Mouse (Mus musculus) kidney, postnatal 0 days (tissue): ENCODE measurements at regions not wholly inside any gene's neighbourhood (a gene's known extent, or its start where the extent isn't known, plus 50 kb on each side); places are given as distances from the start of the nearest gene placed in this dataset.

Experiments
- ATAC-seq: fragments of 200-750 bp; cut with Nextera tagmentation; replicated peaks from 2 replicates; pipeline ENCODE4 v1.8.0; 2017; ENCODE audit warnings: low read depth, moderate number of reproducible peaks, moderate TSS enrichment, moderate library complexity; ENCODE audit not compliant: low FRiP score
- DNase-seq: peaks from one replicate; pipeline ENCODE4 v3.0.0-alpha.2; 2016; ENCODE audit warnings: low spot score
- H3K27ac ChIP-seq: fragments of 300-500 bp; sonication (generic); 2 replicates; pipeline ENCODE4 v1.5.1; 2014; ENCODE audit warnings: mild to moderate bottlenecking
- H3K27me3 ChIP-seq: fragments of 300-500 bp; sonication (generic); 2 replicates; pipeline ENCODE4 v1.6.1; 2014; ENCODE audit warnings: low read length, mixed read lengths; ENCODE audit not compliant: insufficient read depth
- H3K36me3 ChIP-seq: fragments of 300-500 bp; sonication (generic); 2 replicates; pipeline ENCODE4 v1.6.1; 2014; ENCODE audit warnings: low read length, mixed read lengths; ENCODE audit not compliant: insufficient read depth
- H3K4me1 ChIP-seq: fragments of 300-500 bp; sonication (generic); replicated peaks from 2 replicates; pipeline ENCODE4 v1.6.1; 2014; ENCODE audit warnings: antibody characterized with exemption, low read length, mixed read lengths; ENCODE audit not compliant: insufficient read depth
- H3K4me2 ChIP-seq: fragments of 300-500 bp; sonication (generic); 2 replicates; pipeline ENCODE4 v1.6.1; 2014; ENCODE audit warnings: mild to moderate bottlenecking, low read length, moderate library complexity, mixed read lengths
- H3K4me3 ChIP-seq: fragments of 300-500 bp; sonication (generic); replicated peaks from 2 replicates; pipeline ENCODE4 v1.5.1; 2014; ENCODE audit warnings: low read depth, low read length
- H3K9ac ChIP-seq: fragments of 300-500 bp; sonication (generic); 2 replicates; pipeline ENCODE4 v1.6.1; 2014; ENCODE audit warnings: low read depth, low read length
- H3K9me3 ChIP-seq: fragments of 300-500 bp; sonication (generic); replicated peaks from 2 replicates; pipeline ENCODE4 v1.6.1; 2016; ENCODE audit warnings: low read length, inconsistent platforms, mixed read lengths
- CTCF ChIP-seq: IDR thresholded peaks from 2 replicates; pipeline ENCODE4 v1.5.1; 2016; ENCODE audit warnings: antibody characterized with exemption, low read depth, mild to moderate bottlenecking, moderate library complexity
- WGBS: fragments of 180-500 bp; shearing (Covaris S2); extraction: QIAGEN DNeasy Blood & Tissue Kit; methylation state at CpG from one replicate; pipeline ENCODE4 v1.1.7; 2014; 5-methylcytosine and 5-hydroxymethylcytosine counted together

DNA sequence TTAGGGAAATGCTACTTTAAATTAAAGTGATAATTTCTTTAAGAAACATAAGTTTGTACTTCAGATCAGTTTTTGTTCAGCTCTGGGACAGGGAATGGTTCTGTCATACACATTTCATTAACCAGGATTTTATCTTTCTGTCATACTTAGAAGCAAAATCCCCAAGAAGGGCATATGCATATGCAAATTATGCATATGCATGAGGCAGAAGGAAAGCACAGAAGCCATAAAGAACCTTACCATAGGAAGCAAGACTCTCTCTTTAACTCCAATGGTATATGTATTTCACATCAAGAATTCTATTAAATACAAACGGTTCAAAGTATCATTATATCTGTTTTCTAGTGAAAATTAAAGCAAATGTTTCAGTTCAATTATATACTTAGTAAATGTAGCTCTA, 381.5 kb downstream of the Kcnj3 start:
- ATAC-seq, result no peak
- Histone ChIP-seq H3K4me2 (no peak overlapping the region), H3K4me3 (no peak overlapping the region), H3K9ac (no peak overlapping the region), H3K27me3 (no peaks in the 10 kb centered on the region), H3K4me1 (no peaks in the 10 kb centered on the region), H3K27ac (no peak overlapping the region), H3K9me3 (no peaks in the 10 kb centered on the region), H3K36me3 (no peaks in the 10 kb centered on the region)
- no peak for TF ChIP-seq CTCF
- DNase-seq, result no peak
- 78% methylated on average over 1 of the region's 1 CpGs for WGBS

- H3K4me2 ChIP-seq, result 0 out of 2 replicates have a peak overlapping the region, but pooled peaks have one; percentile 18
Measured at GRCm38 (mm10) chr2:55818220-55818619, 382.4 kb downstream of the Kcnj3 start.

GRCm38 (mm10) chr2:55822726-55823125, 387.0 kb downstream of the Kcnj3 start:
- TF ChIP-seq CTCF, result no peak
- Histone ChIP-seq H3K4me1 (no peaks in the 10 kb centered on the region), H3K4me2 (no peak overlapping the region), H3K27me3 (no peaks in the 10 kb centered on the region), H3K9ac (no peak overlapping the region), H3K4me3 (no peak overlapping the region), H3K27ac (no peak overlapping the region), H3K9me3 (no peaks in the 10 kb centered on the region), H3K36me3 (no peaks in the 10 kb centered on the region)
- no peak for DNase-seq
- no peak for ATAC-seq

More at GRCm38 (mm10) chr2:55818220-55818619, 382.4 kb downstream of the Kcnj3 start:
- no peaks in the 10 kb centered on the region for H3K4me1 ChIP-seq
- no peaks in the 10 kb centered on the region for H3K36me3 ChIP-seq
- no peak overlapping the region for H3K4me3 ChIP-seq
- no peaks in the 10 kb centered on the region for H3K9me3 ChIP-seq
- no peak overlapping the region for H3K27ac ChIP-seq
- no peak for TF ChIP-seq CTCF
- WGBS, result 18% methylated on average over 7 of the region's 7 CpGs
- ATAC-seq, result no peak
- H3K27me3 ChIP-seq, result no peaks in the 10 kb centered on the region
- DNase-seq, result peak; percentile 32
- no peak overlapping the region for H3K9ac ChIP-seq

- 48% methylated on average over 1 of the region's 1 CpGs for WGBS
- peak; percentile 26 for DNase-seq
- H3K36me3 ChIP-seq, result no peaks in the 10 kb centered on the region
- no peak for ATAC-seq
- H3K9me3 ChIP-seq, result no peaks in the 10 kb centered on the region
- no peak overlapping the region for H3K27ac ChIP-seq
- no peak overlapping the region for H3K4me2 ChIP-seq
- peak; percentile 60 for TF ChIP-seq CTCF
- no peak overlapping the region for H3K9ac ChIP-seq
- no peaks in the 10 kb centered on the region for H3K27me3 ChIP-seq
- H3K4me1 ChIP-seq, result no peaks in the 10 kb centered on the region
- H3K4me3 ChIP-seq, result no peak overlapping the region
Measured at GRCm38 (mm10) chr2:55841521-55841920, 405.8 kb downstream of the Kcnj3 start.

DNA sequence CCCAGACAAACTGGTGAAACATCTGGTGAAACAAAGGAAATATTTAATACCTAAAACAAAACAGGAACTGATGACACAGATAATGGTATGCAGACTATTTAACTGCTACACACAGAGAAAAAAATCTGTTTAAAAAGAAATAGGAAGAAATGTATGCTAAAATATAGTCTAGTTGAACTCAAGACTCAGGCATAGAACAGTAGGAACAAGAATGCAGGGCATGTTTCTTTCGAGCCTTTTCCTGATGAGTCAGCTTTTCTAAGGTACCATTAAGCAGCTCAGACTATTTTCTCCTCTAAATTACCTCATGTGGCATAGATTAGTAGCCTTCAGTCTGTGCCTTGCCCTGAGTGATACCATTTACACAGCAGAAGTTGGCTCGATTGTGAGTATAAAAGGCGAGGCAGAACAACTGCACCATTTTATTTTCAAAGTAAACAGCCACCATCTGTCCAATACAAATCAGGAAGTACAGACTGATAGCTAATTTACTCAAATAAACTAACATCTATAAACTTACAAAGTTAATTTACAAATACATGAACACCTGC, 411.1 kb downstream of the Kcnj3 start:
- Histone ChIP-seq H3K9me3 (no peaks in the 10 kb centered on the region), H3K27me3 (no peaks in the 10 kb centered on the region), H3K4me1 (no peaks in the 10 kb centered on the region), H3K36me3 (no peaks in the 10 kb centered on the region), H3K4me2 (no peak overlapping the region), H3K4me3 (no peak overlapping the region), H3K27ac (no peak overlapping the region), H3K9ac (no peak overlapping the region)
- TF ChIP-seq CTCF, result no peak
- WGBS, result 52% methylated on average over 3 of the region's 3 CpGs
- DNase-seq (no peak), ATAC-seq (no peak)

GRCm38 (mm10) chr2:55862479-55862878, 426.7 kb downstream of the Kcnj3 start:
- Histone ChIP-seq H3K4me1 (no peaks in the 10 kb centered on the region), H3K27me3 (no peaks in the 10 kb centered on the region), H3K36me3 (no peaks in the 10 kb centered on the region), H3K4me3 (no peak overlapping the region), H3K9me3 (no peaks in the 10 kb centered on the region), H3K4me2 (no peak overlapping the region), H3K9ac (no peak overlapping the region), H3K27ac (no peak overlapping the region)
- WGBS, result 74% methylated on average over 1 of the region's 1 CpGs
- DNase-seq (no peak), ATAC-seq (no peak)
- TF ChIP-seq CTCF, result no peak

GRCm38 (mm10) chr2:55889976-55890375, 454.2 kb downstream of the Kcnj3 start:
- TF ChIP-seq CTCF, result no peak
- Histone ChIP-seq H3K4me3 (no peak overlapping the region), H3K36me3 (no peaks in the 10 kb centered on the region), H3K9me3 (no peaks in the 10 kb centered on the region), H3K27ac (no peak overlapping the region), H3K27me3 (no peaks in the 10 kb centered on the region), H3K4me1 (no peaks in the 10 kb centered on the region), H3K4me2 (no peak overlapping the region), H3K9ac (no peak overlapping the region)
- ATAC-seq (no peak), DNase-seq (no peak)
- WGBS, result 79% methylated on average over 2 of the region's 2 CpGs
